Mouse (Mus musculus) olfactory bulb, adult 2 months (tissue): Measurements from ENCODE around the gene Gm21954. TPM values are rescaled to one million over a fixed set of nuclear protein-coding genes. Genes with fewer than 3 reads are reported as not detected.

Experiments
- H3K27ac ChIP-seq: fragments of 200-500 bp; 2 replicates; pipeline ENCODE4 v1.5.1; 2012; ENCODE audit warnings: low read depth, low read length; ENCODE audit not compliant: insufficient read depth
- H3K4me1 ChIP-seq: fragments of 200-500 bp; 2 replicates; pipeline ENCODE4 v1.6.1; 2012; ENCODE audit warnings: low read length; ENCODE audit not compliant: control insufficient read depth, insufficient read depth
- H3K4me3 ChIP-seq: fragments of 200-500 bp; 2 replicates; pipeline ENCODE4 v1.5.1; 2012; ENCODE audit warnings: mild to moderate bottlenecking, low read depth, low read length, moderate library complexity; ENCODE audit not compliant: insufficient read depth
- CTCF ChIP-seq: fragments of 200-500 bp; IDR thresholded peaks from 2 replicates; pipeline ENCODE4 v1.5.1; 2012; ENCODE audit warnings: low read depth, mild to moderate bottlenecking, low read length, moderate library complexity; ENCODE audit not compliant: insufficient read depth
- POLR2A ChIP-seq: fragments of 200-500 bp; IDR thresholded peaks from 2 replicates; pipeline ENCODE4 v1.6.1; 2012; ENCODE audit warnings: mild to moderate bottlenecking, low read depth, low read length, moderate library complexity; ENCODE audit not compliant: insufficient read depth
- whole genome bisulfite sequencing: fragments of 180-500 bp; shearing (Covaris S2); methylation state at CpG from one replicate; pipeline ENCODE4 v1.1.7; 2018; 5-methylcytosine and 5-hydroxymethylcytosine counted together
- polyA plus RNA-seq: library from polyadenylated mRNA; stranded (reverse); fragments of >200 nt; gene quantifications from 2 replicates; pipeline ENCODE4 v1.2.4, GENCODE M21; 2012; ENCODE audit warnings: low replicate concordance; ENCODE audit not compliant: missing spikeins, insufficient read depth, insufficient read length

Gene Gm21954
- not detected in 2 replicates for polyA plus RNA-seq

DNA sequence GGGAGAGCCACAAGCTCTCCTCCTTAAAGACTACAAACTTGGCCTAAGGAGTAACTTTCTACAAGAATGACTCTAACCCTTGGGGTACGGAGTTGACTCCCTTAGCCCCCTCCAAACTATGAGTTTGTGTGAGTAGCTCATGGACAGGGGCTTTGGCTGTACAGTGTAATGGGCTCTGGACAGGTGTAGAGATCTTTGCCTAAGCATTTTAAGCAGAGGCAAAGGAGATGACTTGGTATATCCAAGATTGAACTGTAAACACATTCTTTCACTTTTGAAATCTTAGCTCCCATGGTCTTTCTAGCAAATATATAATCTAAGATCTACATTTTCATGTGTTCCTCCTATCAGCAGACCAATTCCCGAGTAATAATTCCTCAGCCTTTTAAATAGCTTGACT lies at the start of gene Gm21954:
Gm21954 (minus strand) TSS at position 101 of the 400 bp plus-strand sequence.
- no peak within 1 kb of the TSS for H3K27ac ChIP-seq
- H3K4me3 ChIP-seq, result no peak within 1 kb of the TSS
- H3K4me1 ChIP-seq, result peaks cover 6% of the 10 kb centered on the region; the same call in 1 of the 2 replicates
- TF ChIP-seq CTCF (no peak), POLR2A (no peak)
- WGBS, result 83% methylated on average over 2 of the region's 2 CpGs

DNA sequence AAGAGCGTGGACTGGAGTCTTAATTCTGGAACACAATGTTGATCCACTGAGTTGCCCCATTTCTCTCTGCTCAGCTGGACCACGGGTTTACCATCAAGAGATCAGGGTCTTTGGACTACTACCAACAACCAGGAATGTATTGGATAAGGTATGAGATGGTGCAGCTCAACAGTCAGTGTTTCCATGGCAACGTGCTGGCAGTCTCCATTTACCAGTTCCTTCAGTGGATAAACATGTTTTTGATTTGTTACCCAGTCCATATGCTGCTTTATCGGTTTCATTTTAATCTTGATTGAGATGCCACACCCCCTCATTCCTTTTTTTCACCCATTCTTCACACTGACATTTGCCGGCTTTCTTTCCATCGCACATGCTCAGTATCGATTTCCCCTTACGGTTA lies 49.8 kb upstream of the Gm21954 start:
- Histone ChIP-seq H3K27ac (no peak overlapping the region), H3K4me1 (peaks cover 16% of the 10 kb centered on the region), H3K4me3 (no peak overlapping the region)
- TF ChIP-seq POLR2A (no peak), CTCF (no peak)
- WGBS, result 43% methylated on average over 8 of the region's 8 CpGs

DNA sequence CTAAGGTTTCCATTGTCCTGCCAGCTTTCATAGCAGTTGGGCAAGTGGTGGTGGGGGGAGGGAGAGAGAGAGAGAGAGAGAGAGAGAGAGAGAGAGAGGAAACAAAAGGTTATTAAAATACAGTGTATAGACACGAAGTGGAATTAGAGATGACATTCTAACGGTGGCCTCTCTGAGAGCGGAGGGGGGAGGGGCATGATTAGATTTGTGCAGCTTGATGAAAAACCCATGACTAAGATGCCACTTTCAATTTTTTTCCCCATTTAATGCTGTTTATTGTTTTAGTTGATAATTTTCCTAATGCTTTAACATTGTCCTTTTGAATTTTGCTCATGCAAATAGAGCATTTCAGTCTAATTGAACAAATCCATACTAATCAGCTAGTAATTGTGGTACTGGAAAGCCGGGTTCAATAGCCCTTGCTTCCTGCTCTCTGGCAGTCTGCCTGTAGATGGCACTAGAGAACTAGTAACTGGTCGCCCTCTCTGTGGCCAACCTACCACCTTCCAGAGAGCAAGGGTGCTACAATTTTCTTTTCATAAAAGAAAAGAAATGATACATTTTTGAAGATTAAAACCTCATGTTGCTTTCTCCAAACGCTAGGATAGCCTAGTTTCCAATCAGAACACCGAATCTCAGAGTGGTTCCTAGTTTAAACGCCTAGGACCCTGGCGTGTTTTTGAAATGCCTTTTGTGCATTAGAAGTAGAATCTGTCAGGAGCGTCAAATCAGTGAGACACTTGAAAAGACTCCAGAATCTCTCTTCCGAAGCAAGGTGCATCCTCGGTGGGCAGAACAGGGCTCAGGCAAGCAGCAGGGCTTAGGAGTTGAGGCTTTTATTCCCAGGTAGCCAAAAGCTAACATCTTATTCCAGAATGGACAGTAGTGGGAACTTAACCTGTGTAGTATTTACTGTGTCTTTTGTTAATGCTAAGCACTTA lies 48.5 kb upstream of the Gm21954 start:
- TF ChIP-seq CTCF (no peak), POLR2A (no peak)
- WGBS, result 17% methylated on average over 12 of the region's 12 CpGs
- Histone ChIP-seq H3K27ac (peak overlapping the region; percentile 50; the same call in 1 of the 2 replicates), H3K4me3 (no peak overlapping the region), H3K4me1 (peaks cover 16% of the 10 kb centered on the region)

DNA sequence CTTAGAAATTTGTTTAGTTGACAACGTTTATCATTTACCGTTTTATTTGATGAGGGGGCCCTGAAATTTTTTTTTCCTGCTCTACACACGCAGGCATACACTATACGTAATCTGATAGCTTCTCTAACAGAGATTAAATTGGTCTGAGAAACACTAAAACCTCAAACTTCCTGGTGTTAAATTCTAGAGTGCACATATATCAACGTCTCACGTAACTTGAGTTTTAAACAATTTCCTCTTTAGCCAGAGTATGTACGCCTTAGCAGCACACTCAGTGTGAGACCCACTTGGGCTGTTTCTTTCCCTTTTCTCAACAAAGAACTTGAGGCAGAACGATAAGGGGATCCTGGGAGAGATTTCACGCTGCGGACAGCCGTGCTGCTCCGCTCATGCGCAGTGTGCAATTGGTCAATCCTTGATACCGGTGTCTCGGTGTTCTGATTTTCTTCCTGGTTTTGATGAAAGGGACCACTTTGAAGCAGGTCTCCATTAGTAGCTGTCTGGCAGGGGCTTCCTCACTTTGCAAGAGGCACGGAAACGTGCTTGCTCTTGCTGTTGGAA lies 45.5 kb upstream of the Gm21954 start:
- TF ChIP-seq POLR2A (no peak), CTCF (no peak)
- Histone ChIP-seq H3K4me1 (peaks cover 2% of the 10 kb centered on the region), H3K27ac (no peak overlapping the region), H3K4me3 (no peak overlapping the region)
- WGBS, result 88% methylated on average over 17 of the region's 17 CpGs

DNA sequence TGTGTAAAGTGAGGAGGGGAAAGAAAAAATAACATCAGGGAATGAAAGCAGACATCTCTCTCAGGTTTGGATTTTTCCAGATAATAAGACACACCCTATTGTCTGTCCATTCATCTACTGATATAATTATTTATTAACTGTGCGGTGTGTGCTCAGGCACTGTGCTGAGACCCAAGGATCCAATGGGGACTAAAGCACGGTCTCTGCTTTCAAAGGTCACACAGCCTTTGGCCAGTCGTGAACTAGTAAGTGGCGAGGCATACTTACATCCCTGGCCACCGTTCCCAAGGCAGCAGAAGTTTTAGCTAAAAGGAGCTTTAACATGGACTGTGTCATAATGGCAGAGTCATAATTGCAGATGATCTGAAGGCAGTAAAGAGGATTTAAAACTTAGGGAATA lies 44.0 kb upstream of the Gm21954 start:
- TF ChIP-seq POLR2A, result no peak
- H3K27ac ChIP-seq, result no peak overlapping the region
- H3K4me1 ChIP-seq, result peaks cover 2% of the 10 kb centered on the region
- WGBS, result 83% methylated on average over 5 of the region's 5 CpGs
- H3K4me3 ChIP-seq, result no peak overlapping the region

DNA sequence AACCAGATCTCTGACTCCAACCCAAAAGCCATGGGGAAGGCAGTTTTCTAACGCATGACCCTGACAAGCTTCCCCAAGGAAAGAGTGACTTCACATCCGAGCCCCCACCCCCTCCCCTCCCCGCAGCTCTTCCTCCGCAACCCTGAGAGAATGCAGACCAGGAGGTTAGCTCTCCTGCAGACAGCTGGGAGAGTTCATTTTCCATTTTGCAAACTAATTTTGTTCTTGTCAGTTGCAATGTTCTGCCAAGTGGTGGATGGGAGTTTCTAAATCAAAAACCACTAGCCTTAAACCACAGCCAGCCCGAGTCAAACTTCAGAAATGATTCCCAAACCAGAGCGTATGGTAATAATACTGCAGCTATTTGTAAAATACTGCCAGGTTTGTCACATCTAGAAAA lies 39.6 kb upstream of the Gm21954 start:
- Histone ChIP-seq H3K27ac (no peak overlapping the region), H3K4me1 (peaks cover 4% of the 10 kb centered on the region; the same call in 1 of the 2 replicates), H3K4me3 (no peak overlapping the region)
- WGBS, result 60% methylated on average over 6 of the region's 6 CpGs
- TF ChIP-seq POLR2A, result no peak
- no peak for TF ChIP-seq CTCF

DNA sequence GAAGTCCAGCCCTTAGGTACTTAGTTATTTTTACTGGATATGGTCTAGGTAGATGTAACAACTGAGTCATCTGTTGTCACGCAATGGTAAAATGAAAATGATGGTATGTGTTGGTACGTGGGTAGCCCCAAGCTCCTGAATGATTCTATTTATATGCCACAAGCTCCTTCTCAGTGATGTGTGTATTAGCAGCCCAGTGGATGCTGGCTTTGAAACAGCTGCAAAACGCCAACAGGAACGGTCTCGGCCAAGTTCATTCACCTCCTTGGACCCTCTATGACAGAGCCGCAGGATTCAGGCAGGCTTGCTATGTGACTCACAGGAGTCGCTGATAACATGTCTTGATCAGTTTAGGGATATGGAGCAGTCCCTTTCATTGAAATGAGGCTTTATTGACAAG lies 38.2 kb upstream of the Gm21954 start:
- Histone ChIP-seq H3K27ac (peak overlapping the region; percentile 67), H3K4me1 (peaks cover 4% of the 10 kb centered on the region; the same call in 1 of the 2 replicates), H3K4me3 (no peak overlapping the region)
- WGBS, result 40% methylated on average over 7 of the region's 7 CpGs
- TF ChIP-seq POLR2A (no peak), CTCF (no peak)

DNA sequence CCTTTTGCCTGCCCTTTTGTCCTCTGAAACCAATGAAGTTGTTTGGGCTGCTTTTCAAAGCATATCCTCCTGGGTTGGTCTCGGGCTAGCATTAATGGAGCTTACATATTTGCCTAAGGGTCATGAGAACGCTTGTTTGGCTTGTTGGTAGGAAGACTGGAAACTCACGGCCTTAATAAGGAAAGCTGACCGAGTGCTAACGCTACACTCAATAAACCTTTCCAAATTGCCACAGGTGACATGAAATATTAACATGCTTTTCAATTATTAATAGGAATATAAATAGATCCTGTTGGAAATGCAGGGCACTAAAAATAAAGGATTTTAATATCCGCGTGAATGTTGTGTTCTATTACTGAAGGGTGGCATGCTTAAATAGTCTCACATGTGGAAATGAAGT lies 27.3 kb upstream of the Gm21954 start:
- TF ChIP-seq POLR2A (no peak), CTCF (no peak)
- H3K4me1 ChIP-seq, result no peaks in the 10 kb centered on the region
- H3K27ac ChIP-seq, result no peak overlapping the region
- no peak overlapping the region for H3K4me3 ChIP-seq
- WGBS, result 87% methylated on average over 7 of the region's 7 CpGs

DNA sequence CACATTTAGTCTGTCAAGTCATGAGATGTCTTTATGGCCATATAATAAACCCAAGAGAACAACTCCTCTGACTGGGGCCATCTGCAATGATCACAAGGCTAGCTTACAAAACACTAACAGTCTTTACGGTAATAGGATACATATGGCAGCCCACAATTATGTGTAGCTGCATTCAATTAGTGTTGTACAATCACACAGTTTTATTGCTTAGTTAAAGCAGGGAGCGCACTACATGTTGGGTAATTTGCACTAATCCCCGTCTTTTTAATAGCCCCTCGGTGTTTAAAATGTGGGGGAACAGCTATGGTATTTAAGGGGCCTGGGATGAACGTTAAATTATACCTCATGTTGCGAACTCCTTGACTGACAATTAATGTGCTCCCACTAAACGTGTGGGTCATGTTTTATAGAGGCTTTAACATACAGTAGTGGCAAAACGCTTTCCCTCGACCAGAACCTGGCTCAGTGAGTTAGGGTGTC lies 24.5 kb upstream of the Gm21954 start:
- 41% methylated on average over 9 of the region's 9 CpGs for WGBS
- Histone ChIP-seq H3K4me1 (no peaks in the 10 kb centered on the region), H3K4me3 (no peak overlapping the region), H3K27ac (no peak overlapping the region)
- TF ChIP-seq POLR2A (no peak), CTCF (no peak)
